Mouse (Mus musculus) spleen, adult 12 weeks (tissue): ENCODE measurements around the gene Pex26.

Source experiments
- DNase-seq: peaks from one replicate; pipeline ENCODE4 v3.0.0; 2022; ENCODE audit warnings: low spot score

The Pex26 gene

DNA sequence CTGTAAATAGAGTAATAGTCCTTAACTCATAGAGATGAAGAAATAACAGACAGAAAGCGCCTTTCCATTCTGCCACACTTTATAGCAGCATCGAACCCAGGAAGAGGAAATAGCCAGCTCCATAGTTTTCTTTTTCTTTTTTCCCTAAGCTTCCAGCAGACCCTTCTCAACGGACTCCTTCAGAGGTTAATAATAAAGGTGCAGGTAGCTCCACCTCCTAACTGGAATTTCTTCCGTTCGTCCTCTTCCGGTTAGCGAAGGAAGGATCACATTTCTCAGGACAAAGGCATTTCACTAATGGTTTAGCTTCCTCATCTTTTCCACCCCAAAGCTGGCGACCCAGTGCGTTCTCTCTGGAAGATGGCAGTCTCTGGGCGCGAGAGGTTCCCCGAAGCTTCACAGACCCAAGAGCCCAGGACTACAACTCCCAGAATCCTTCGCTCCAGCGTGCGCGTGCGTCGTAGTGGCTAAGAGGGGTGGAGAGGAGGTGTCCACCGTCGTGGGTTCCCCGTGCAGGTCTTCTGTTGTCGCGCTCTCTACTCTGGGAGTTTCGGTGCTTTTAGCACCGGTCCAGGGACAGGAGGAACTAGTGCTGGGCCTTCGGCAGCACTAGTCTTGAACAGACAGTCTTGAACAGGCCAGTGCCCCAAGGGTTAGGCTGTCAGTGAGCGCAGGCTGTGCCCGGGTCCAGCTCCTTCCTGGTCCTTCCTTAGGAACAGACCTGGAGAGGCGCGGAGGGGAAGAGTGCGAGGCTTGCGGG lies at the start of gene Pex26:
Gene Pex26, plus strand, starts transcription at position 254 of the 760 bp plus-strand sequence.
- peak; percentile 89 for DNase-seq

DNA sequence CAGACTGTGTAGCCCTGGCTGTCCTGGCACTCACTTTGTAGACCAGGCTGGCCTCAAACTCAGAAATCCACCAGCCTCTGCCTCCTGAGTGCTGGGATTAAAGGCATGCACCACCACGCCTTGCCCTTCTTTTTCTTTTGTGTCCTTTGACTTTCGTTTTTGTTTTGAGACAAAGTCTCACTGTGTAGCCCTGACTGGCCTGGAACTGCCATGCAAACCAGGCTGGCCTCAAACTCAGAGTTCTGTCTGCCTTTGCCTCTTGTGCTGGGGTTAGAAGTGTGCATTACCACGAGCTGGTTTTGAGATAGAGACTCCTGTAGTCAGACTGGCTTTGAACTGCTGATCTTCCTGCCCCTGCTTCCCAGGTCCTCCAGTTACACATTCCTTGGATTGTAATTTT lies 49.2 kb upstream of the Pex26 start:
- DNase-seq: no peak

DNA sequence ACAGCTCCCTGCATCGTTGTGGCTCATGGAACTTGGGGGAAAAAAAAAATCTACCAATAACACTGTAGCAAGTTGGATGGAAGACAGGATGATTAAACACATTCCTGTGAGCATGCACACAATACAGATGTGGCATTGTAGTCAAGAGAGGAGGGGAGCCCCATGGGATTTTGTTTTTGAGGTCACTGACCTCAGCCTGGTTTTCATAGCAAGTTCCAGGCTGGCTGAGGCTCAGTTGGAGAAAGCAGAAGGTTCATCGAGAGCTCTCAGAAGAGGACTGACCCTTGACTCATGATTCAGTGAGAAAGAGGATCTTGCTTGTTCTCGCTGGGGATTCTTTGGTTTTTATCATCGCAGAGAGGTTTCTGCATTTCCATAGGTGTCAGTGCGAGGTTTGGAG lies 48.6 kb upstream of the Pex26 start:
- DNase-seq: no peak

DNA sequence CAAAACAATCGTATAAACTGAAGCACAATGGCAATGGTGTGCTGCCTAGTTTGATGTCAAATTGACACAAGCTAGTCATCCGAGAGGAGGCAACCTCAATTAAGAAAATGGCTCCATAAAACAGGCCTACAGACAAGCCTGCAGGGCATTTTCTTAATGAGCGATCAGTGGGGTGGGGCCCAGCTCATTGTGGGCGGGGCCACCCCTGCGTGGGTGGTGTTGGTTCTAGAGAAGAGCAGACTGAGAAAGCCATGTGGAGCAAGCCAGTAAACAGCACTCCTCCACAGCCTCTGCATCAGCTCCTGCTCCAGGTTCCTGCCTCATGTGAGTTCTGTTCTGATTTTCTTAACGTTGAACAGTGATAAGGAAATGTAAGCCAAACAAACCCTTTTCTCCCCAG lies 46.2 kb upstream of the Pex26 start:
- no peak for DNase-seq

DNA sequence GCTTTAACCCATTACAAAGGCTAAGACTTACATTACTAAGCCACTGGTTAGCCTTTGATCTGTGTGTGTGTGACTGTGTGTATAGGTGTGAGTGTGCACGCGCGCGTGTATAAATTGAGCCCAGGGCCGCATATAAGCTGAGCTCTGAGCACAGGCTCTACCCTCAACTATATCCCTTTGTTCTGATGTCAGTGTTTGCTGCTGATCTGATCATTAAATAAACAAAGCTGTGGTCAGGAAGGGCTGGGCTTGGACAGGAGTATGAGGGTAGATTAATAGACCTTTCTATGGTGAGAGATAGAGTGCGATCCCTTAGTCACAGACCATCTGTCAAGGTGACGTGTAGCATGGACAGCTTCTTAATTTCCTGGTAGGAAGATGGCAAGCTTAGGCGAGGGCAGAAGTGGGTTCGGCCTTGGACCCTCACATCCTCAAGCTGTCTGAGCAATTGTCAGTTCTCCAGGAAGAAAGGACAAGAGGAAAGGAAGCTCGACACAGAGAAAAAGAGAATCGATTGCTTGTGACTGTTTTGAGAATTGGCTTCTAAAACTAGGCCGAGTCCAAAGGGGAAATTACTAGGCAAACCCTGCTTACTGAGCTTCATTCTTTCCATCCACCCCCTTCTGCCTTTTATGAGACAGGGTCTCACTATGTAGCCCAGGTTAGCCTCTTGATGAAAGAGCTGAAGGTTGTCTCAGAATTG lies 45.0 kb upstream of the Pex26 start:
- no peak for DNase-seq

DNA sequence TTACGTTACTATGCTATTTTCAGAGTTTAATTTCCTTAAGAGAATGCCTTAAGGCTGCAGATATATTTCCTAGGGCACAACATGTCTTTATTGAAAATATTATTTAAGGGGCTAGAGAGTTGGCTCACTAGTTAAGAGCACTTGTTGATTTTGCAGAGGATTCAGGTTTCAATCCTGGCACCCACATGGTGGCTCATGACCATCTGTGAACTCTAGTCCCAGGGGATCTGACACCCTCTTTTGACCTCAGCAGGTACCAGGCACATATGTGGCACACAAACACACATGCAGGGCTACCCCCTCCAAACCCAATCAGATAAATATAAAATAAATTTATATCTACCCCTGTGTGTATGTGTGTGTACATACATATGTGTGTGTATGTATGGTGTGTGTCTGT lies 44.2 kb upstream of the Pex26 start:
- DNase-seq: no peak

DNA sequence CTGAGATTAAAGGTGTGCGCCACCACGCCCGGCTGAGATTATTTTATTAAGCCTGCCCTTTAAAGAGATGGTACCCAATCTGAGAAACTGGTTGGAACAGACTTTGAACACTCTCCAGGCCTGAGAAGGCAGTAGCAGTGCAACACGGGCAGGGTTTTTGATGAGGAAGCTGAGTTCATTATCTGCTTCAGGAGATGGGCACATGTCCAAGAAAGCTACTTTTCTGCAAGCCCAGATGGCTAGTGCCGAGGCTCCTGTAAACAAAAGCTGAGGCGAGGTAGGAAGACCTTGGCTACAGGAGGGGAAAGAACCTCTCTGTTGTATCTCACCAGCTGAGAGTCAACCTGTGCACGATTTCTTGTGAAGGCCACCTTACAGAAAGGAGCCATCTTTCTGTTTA lies 41.2 kb upstream of the Pex26 start:
- no peak for DNase-seq

DNA sequence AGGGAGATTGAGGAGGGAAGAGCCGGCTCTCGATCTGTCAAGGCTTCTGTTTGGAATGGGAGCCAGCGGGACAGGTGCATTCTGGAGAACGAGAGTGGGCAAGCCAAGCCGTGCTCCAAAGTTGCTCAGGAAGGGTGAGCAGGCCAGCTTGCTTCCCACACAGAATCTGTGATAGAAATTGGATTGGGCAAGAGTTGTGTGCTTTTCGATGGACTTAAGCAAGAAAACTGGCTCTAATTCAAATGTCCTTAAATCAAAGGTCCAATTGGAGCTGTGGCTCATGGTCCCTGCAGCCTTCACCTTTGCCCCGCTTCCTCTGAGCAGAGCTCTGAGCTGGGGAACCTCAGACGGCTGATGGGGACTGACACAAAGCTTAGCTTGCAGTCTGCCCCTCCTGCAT lies 40.0 kb upstream of the Pex26 start:
- no peak for DNase-seq

- no peak for DNase-seq
Observed at GRCm38 (mm10) chr6:121144066-121144465, 39.4 kb upstream of the Pex26 start.

DNA sequence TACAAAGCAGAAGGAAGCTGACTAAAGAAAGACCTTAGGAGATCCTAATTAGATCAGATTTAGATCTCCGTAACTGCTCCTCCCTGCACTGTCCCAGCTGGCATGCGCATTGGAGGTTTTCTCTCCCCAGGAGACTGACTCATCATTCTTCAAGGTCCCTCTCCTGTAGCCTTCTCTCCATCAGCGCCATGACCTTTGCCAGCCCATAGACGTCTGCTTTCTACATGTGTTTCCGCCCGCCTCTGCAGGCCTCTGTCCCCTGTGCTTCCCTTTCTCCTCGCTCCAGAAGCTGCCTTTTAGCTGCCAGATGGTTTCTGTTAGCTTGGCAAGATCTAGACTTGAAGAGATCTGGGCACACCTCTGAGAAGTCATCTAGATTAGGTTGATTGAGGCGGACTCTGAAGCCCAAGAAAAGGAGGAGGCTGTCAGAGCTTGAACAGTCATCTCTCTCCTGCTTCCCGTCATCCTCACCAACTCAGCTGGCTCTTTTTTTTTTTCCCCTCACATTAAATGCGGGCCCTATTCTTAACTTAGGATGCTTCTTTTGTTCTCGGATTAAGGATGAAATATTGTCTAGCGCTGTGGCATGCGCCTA lies 38.4 kb upstream of the Pex26 start:
- DNase-seq: no peak

GRCm38 (mm10) chr6:121145906-121146305 lies 37.6 kb upstream of the Pex26 start:
- no peak for DNase-seq

DNA sequence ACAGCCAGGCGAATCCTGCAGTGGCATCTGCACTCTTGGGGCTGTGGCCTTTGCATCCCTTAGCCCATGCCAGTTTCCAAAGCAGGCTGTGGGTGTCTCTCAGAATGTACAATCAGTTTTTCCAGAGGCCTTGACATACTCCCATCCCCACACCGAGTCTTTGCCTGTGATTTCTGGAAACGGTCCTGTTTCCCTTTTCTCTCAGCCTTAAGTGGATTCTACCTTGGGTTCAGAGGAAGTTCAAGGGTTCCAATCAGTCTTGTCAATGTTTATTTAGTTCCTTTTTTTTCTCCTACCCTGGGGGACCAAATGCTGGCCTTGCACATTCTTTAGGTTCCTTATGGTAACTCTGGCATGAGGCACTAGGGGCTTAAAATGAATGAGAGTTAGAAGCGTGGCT lies 36.7 kb upstream of the Pex26 start:
- DNase-seq: no peak

DNA sequence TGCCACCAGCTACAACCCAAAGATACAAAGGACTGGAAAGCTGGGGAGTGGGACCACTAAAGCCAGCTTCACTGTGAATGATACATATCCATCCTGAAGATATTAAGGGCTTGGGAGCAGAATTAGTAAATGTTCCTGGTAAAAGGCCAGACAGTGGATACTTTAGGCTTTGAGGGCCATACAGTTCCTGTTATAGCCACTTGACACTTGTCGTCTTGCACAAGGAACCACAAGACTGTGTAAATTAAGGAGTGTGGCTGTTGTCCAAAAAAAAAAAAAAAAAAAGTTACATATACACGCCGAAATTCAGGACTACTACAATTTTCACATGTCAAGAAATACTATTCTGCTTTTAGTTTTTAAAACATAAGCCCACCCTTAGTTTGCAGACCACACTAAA lies 35.1 kb upstream of the Pex26 start:
- no peak for DNase-seq

GRCm38 (mm10) chr6:121149420-121149819 lies 34.0 kb upstream of the Pex26 start:
- DNase-seq: no peak

DNA sequence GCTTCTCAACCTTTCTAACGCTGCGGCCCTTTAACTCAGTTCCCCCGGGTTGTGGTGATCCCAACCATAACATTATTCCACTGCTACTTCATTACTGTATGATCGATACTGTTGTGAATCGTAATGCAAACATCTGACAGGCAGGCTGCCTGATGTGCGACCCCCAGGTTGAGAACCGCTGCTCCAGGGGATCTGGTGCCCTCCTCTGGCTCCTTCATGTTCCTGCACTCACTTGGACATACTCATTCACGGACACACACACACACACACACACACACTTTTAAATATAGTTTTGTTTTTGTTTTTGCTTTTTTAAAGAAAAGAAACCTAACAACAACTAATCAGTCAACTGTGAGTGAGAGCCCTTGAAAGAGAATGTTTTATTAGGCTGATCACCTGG lies 33.3 kb upstream of the Pex26 start:
- no peak for DNase-seq

GRCm38 (mm10) chr6:121151732-121152131 lies 31.7 kb upstream of the Pex26 start:
- DNase-seq: no peak

- no peak for DNase-seq
Observed at GRCm38 (mm10) chr6:121153177-121153576, 30.3 kb upstream of the Pex26 start.

- DNase-seq: no peak
Observed at GRCm38 (mm10) chr6:121154451-121155300, 28.8 kb upstream of the Pex26 start.

- DNase-seq: no peak
Observed at GRCm38 (mm10) chr6:121156030-121156429, 27.4 kb upstream of the Pex26 start.

- no peak for DNase-seq
Observed at GRCm38 (mm10) chr6:121159616-121160015, 23.9 kb upstream of the Pex26 start.

DNA sequence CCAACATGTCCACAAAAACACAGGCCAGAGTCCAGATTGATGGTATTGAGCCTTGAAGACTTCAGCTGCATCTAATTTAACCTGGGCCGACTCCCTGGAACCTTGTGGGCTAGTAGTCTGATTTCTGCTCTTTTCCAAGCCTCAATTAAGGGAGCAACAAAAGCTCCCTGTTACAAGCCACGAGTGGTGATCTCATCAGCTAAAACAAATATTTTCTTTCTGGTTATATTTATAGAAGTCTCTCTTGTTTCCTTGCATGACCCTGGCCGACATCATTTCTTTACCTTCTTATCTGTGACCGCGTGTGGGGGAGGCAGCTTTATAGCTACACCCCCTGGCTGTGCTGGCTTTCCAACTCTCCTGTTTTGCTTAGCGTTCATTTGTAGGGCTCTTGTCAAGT lies 23.3 kb upstream of the Pex26 start:
- no peak for DNase-seq

GRCm38 (mm10) chr6:121162616-121163015 lies 20.9 kb upstream of the Pex26 start:
- DNase-seq: no peak
